8 mouse cellular contexts compared by ENCODE assay signal in the genomic region with DNA sequence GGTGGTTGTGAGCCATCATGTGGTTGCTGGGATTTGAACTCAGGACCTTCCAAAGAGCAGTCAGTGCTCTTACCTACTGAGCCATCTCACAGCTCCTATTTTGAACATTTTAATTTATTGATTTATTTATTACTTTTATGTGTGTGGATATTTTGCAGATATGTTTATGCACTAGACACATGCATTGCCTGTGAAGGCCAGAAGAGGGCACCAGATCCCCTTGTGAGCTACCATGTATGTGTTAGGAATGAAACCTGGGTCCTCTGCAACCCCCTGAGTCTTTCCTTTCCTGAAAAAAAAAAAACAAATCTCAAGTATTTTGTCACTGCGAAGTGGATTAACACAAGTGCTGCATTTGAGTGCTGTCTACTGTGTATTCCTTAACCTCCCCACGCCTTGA. TPM values are rescaled to one million over a fixed set of nuclear protein-coding genes. Genes with fewer than 3 reads are reported as not detected.
DNase-seq lines count a peak whose midpoint lies in the region; TF ChIP-seq lines count a peak whose summit lies in the region.

No protein-coding gene starts in this region.

- no peak overlapping the region for H3K27ac ChIP-seq in heart, adult 2 months
- H3K27ac ChIP-seq in heart, embryonic 10.5 days, result no peak overlapping the region

- H3K9ac ChIP-seq in heart, adult 2 months (ENCODE audit: low read depth, low read length), result no peak overlapping the region

- no peaks in the 10 kb centered on the region; the same call in 1 of the 2 replicates for H3K4me1 ChIP-seq in heart, adult 2 months (ENCODE audit: control insufficient read depth, insufficient read depth, low read length)
- no peaks in the 10 kb centered on the region for H3K4me1 ChIP-seq in heart, embryonic 10.5 days

- TF ChIP-seq POLR2A in heart, adult 2 months (IDR thresholded peaks at IDR 0.05; ENCODE audit: insufficient read depth, low read depth, low read length), result no peak

- H3K79me2 ChIP-seq in heart, adult 2 months (replicated peaks; ENCODE audit: control insufficient read depth, insufficient read depth, low read length), result no peaks in the 10 kb centered on the region

- no peak for TF ChIP-seq EP300 in heart, adult 2 months (IDR thresholded peaks at IDR 0.05; ENCODE audit: insufficient read depth, low read depth, low read length)

- no peaks in the 10 kb centered on the region for H3K36me3 ChIP-seq in heart, adult 2 months (ENCODE audit: control insufficient read depth, insufficient read depth, low read length)
- no peaks in the 10 kb centered on the region for H3K36me3 ChIP-seq in heart, embryonic 10.5 days

- 52% methylated on average over 2 of the region's 2 CpGs for WGBS in heart, adult 2 months
- WGBS in heart, embryonic 10.5 days, result 36% methylated on average over 2 of the region's 2 CpGs

- no peaks in the 10 kb centered on the region for H3K9me3 ChIP-seq in heart, embryonic 10.5 days

- intact Hi-C loops in heart, adult 2 months (cut with DNase I), result loop anchor here (5.0 kb wide), 1 partner anchor 126 kb away; no protein-coding TSS in a partner anchor

- no peaks in the 10 kb centered on the region for H3K27me3 ChIP-seq in heart, adult 2 months (ENCODE audit: control insufficient read depth, insufficient read depth, low read length)
- H3K27me3 ChIP-seq in heart, embryonic 10.5 days (ENCODE audit: insufficient read depth, poor library complexity, severe bottlenecking), result no peaks in the 10 kb centered on the region

- no peak overlapping the region for H3K4me3 ChIP-seq in heart, adult 2 months
- no peak overlapping the region for H3K4me3 ChIP-seq in heart, embryonic 10.5 days

- DNase-seq in heart, adult 2 months, result peak; percentile 8 to 51
- no peak for DNase-seq in heart, embryonic 10.5 days (ENCODE audit: low spot score)
- DNase-seq in CD4-positive helper T cell, adult 2 months (ENCODE audit: low read depth, low spot score), result peak; percentile 24
- peak; percentile 62 for DNase-seq in brain, adult 2 months (ENCODE audit: low read depth, low spot score)
- peak; percentile 8 to 69 for DNase-seq in frontal cortex, adult 2 months (ENCODE audit: extremely low spot score in 1 of 2, low spot score in 1 of 2)
- DNase-seq in layer of hippocampus, postnatal 10 days (ENCODE audit: low spot score in 2 of 2), result peak; percentile 64 to 69
- DNase-seq in lung, postnatal 4 days, result peak; percentile 21 to 32
- peak; percentile 59 for DNase-seq in thymus, postnatal 4 days

- TF ChIP-seq CTCF in heart, adult 2 months (IDR thresholded peaks at IDR 0.05), result peak; percentile 80

RNA-seq across cellular contexts. Expression of gene Zcchc12, which starts 30.9 kb away (rescaled TPM):
- under 1 TPM in 1 of 2 experiments, not detected in 1; 0.13 TPM for total RNA-seq in heart, adult 2 months (2021)
- 0.15 and 0.16 TPM in 2 replicates for polyA plus RNA-seq in heart, adult 2 months (2012; rRNA removed)
- polyA plus RNA-seq in heart, embryonic 10.5 days (2016; fragmentation: Nextera tagmentation; extraction: Ambion mirVana), result 3.7 and 5.1 TPM in 2 replicates
- 54.9 and 79.3 TPM in 2 replicates for polyA plus RNA-seq in frontal cortex, adult 2 months (2012; rRNA removed)
- 10 to 100 TPM; 73.2 to 74.0 TPM for total RNA-seq in layer of hippocampus, postnatal 10 days (2021)
